Mouse (Mus musculus) E14TG2a.4 (cell line): ENCODE results near the gene E130114P18Rik.

ENCODE experiments used
- H3K27me3 ChIP-seq: 2 replicates; pipeline ENCODE4 v1.6.1; 2014; ENCODE audit warnings: low read length, control low read depth; ENCODE audit not compliant: insufficient read depth
- H3K36me3 ChIP-seq: 2 replicates; pipeline ENCODE4 v1.6.1; 2014; ENCODE audit warnings: low read length, control low read depth; ENCODE audit not compliant: insufficient read depth
- H3K4me1 ChIP-seq: replicated peaks from 2 replicates; pipeline ENCODE4 v1.6.1; 2014; ENCODE audit warnings: low read depth, low read length, control low read depth
- H3K4me3 ChIP-seq: replicated peaks from 2 replicates; pipeline ENCODE4 v1.5.1; 2014; ENCODE audit warnings: mild to moderate bottlenecking, low read length
- H3K9me3 ChIP-seq: 2 replicates; pipeline ENCODE4 v1.6.1; 2014; ENCODE audit warnings: low read length, control low read depth
- CTCF ChIP-seq: conservative IDR thresholded peaks from 2 replicates; pipeline ENCODE4 v1.5.1; 2014; ENCODE audit warnings: low read length
- NANOG ChIP-seq: IDR thresholded peaks from 2 replicates; pipeline ENCODE4 v1.6.1; 2014; ENCODE audit warnings: borderline replicate concordance, low read length, mixed read lengths
- POU5F1 ChIP-seq: IDR thresholded peaks from 2 replicates; pipeline ENCODE4 v1.6.1; 2014; ENCODE audit warnings: low read length, borderline replicate concordance

Gene E130114P18Rik

DNA sequence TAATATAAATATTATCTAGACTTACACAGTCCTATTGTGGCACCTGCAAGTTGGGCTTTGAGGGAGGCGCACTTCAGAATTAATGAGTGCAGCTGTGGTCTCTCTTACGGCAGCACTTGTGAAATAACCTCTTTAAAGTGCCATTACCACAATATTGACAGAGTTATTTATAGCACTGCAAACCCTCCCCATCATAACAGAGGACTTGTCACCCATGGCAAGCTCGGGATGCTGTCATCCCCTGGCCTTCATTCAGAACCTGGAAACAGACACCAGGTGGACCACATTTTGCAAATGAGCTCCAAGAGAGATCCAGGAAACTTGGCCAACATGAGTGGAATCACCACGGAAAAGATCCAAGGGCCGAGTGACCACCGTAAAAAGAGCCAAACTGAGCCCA lies 63.3 kb downstream of the E130114P18Rik start:
- TF ChIP-seq CTCF (no peak), NANOG (no peak), POU5F1 (no peak)
- peaks cover 5% of the 10 kb centered on the region; the same call in 1 of the 2 replicates for H3K9me3 ChIP-seq
- no peak overlapping the region for H3K4me3 ChIP-seq

DNA sequence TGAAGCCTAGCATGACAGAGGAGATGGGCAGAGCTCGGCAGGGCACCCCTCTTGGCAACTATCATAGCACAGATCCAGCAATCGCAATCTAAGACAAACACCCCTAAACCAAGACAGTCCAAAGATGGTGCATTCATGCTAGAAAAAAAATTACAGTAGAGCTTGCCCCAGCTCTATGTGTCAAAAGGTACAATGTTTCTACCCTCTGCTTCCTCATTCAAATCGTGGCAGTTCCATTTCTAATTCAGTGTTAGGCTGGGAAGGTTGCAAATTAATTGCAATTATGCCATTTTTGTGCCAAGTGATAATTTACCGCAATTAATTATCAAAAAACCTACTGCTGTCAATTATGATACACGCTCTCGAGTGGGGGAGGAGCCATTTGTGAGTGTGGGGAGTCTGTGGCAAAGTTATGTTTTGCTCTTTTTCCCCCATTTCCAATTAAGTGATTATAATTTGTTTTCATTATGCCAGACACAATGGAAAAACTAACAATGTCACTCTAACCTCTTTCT lies 63.7 kb downstream of the E130114P18Rik start:
- no peaks in the 10 kb centered on the region for H3K36me3 ChIP-seq
- no peak overlapping the region for H3K4me3 ChIP-seq
- no peaks in the 10 kb centered on the region for H3K4me1 ChIP-seq
- no peaks in the 10 kb centered on the region for H3K27me3 ChIP-seq
- H3K9me3 ChIP-seq, result peaks cover 5% of the 10 kb centered on the region; the same call in 1 of the 2 replicates
- TF ChIP-seq NANOG, result no peak
- no peak for TF ChIP-seq POU5F1
- no peak for TF ChIP-seq CTCF

More for the DNA sequence above, 63.3 kb downstream of the E130114P18Rik start:
- no peaks in the 10 kb centered on the region for H3K36me3 ChIP-seq
- no peaks in the 10 kb centered on the region for H3K4me1 ChIP-seq
- H3K27me3 ChIP-seq, result no peaks in the 10 kb centered on the region

DNA sequence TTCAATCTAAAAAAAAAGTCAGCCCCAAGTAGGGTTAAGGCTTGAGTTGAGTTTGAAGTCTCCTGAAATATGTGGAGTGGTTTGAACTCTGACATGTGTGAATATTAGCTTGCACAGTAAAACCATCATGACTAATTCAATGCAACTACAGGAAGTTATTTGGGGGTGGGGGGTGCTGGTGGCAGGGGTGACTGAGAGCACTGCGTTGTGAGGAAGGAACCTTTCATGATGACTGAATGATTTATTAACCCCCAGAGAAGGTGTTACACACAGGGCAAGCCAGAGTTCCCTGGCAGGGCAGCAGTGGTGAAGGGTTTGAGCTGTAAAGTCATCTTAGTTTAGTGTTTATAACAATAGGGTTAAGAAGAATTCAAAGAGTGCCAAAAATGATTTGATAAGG lies 65.3 kb downstream of the E130114P18Rik start:
- H3K36me3 ChIP-seq, result no peaks in the 10 kb centered on the region
- H3K4me3 ChIP-seq, result no peak overlapping the region
- no peaks in the 10 kb centered on the region for H3K4me1 ChIP-seq
- no peaks in the 10 kb centered on the region for H3K27me3 ChIP-seq
- peaks cover 5% of the 10 kb centered on the region; the same call in 1 of the 2 replicates for H3K9me3 ChIP-seq
- TF ChIP-seq POU5F1, result no peak
- no peak for TF ChIP-seq NANOG
- no peak for TF ChIP-seq CTCF

DNA sequence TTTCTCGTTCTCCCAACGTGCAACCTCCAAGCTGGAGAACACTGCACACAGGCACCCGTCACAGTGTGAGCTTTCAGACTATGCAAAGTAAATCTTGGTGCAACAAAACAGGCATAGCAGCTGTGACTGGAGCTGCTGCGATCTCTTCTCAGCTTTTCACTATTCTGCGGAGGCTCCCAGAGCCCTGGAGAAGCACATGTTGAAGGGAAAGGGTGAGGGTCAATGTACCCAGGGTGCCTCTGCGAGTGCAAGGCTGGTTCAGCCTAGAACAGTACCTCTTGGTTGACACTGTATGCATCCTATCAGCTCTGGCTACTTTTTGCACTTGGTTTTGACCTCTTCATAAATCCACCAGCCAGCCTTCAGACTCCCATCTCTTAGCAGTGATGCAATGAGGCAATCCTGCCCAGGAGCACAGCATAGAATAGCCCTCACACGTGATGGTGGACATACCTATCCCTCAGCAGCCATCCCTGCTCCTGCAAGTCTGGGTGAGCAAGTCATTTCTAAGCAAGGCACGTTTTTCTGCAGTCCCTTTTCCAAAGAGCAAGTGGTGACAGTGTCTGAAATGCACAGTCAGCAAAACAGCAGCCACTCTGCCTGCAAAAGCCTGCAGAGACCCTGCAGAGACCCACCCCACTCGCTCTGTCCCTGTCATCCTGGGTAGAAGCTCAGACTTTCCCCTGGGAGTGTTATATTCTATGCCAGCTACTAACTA lies 67.7 kb downstream of the E130114P18Rik start:
- H3K4me3 ChIP-seq, result no peak overlapping the region
- H3K27me3 ChIP-seq, result no peaks in the 10 kb centered on the region
- no peaks in the 10 kb centered on the region for H3K4me1 ChIP-seq
- no peaks in the 10 kb centered on the region for H3K36me3 ChIP-seq
- TF ChIP-seq POU5F1, result no peak
- peaks cover 5% of the 10 kb centered on the region; the same call in 1 of the 2 replicates for H3K9me3 ChIP-seq

DNA sequence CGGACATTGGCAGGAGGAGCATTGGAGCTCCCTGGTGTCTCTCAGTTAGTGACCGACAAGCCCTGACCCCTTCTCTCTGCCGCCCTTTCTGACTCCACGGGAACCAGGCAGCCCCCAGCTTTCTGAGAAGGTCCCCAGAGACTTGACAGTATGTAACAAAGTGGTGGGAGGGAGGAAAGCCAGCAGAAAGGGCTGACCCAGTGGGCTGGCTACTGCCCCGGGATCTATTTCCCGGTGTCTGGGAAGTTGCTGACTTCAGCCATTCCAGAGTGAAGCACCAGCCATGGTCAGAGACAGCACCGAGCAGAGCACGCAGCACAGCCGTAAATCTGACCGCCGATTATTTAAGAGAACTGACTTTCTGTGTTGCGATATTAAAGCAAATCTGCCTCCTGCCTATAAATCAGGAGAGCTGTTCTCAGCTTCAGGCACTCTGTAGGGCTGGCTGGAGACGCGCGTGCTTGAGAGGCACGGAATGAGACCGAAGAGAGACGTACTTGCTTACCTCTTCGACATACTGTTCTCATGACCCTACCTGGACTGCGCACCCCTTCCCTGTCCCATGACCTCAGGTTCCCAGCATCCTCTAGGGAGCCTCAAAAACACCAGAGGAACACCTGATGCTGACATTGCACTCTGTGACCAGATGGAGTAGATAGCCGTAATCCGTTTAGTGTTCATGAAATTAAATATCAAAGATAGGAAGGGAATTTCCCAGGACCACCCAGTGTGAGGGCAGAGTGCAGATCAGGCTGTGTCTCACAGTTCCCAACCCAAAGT lies 70.3 kb downstream of the E130114P18Rik start:
- Histone ChIP-seq H3K36me3 (no peaks in the 10 kb centered on the region), H3K27me3 (no peaks in the 10 kb centered on the region)

DNA sequence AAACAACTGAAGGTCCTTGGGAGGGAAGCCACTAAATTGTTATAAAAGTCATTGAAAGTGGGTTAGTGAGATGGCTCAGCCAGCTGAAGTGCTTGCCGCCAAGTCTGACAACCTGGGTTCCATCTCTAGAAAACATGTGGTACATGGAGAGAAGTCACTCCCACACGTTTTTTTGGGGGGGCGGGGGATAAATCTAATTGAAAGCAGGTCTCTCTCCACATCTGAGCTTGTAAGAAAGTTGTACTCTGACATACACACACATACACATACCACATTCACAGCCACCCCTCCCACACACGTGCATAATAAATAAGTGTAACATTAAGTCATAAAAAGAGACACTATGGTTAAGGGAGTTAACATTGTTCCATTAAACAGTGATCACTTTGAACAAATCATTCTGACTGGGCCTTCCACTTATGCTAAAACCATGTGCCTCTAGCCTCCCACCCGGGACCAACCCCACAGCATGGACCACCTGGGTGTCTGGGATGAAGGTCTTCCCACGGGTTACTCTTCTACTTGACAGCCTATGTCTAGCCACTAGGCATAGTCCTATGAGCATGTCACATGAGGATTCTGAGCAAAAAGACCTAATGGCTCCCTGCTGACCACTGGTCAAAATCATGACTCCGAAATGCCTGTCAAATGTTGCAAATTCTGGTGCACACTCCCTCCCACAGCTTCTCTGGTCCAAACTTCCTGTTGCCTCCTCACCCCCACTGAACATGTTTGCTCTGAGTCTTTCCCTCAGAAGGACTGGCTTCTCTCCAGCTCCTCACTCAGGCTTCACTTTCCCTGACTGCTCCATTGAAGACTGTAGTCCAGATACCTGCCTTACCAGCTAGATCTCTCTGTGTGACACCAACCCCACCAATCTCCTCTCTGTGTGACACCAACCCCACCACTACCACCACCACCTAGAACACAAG lies 80.9 kb downstream of the E130114P18Rik start:
- no peaks in the 10 kb centered on the region for H3K36me3 ChIP-seq
- no peaks in the 10 kb centered on the region for H3K9me3 ChIP-seq
- H3K4me1 ChIP-seq, result no peaks in the 10 kb centered on the region
- no peaks in the 10 kb centered on the region for H3K27me3 ChIP-seq
- no peak overlapping the region for H3K4me3 ChIP-seq
- no peak for TF ChIP-seq POU5F1
- TF ChIP-seq NANOG, result no peak
- TF ChIP-seq CTCF, result no peak

More for the DNA sequence above, 70.3 kb downstream of the E130114P18Rik start:
- H3K4me1 ChIP-seq, result no peaks in the 10 kb centered on the region
- H3K4me3 ChIP-seq, result no peak overlapping the region
- peaks cover 5% of the 10 kb centered on the region; the same call in 1 of the 2 replicates for H3K9me3 ChIP-seq
- TF ChIP-seq POU5F1 (no peak), NANOG (no peak), CTCF (no peak)

DNA sequence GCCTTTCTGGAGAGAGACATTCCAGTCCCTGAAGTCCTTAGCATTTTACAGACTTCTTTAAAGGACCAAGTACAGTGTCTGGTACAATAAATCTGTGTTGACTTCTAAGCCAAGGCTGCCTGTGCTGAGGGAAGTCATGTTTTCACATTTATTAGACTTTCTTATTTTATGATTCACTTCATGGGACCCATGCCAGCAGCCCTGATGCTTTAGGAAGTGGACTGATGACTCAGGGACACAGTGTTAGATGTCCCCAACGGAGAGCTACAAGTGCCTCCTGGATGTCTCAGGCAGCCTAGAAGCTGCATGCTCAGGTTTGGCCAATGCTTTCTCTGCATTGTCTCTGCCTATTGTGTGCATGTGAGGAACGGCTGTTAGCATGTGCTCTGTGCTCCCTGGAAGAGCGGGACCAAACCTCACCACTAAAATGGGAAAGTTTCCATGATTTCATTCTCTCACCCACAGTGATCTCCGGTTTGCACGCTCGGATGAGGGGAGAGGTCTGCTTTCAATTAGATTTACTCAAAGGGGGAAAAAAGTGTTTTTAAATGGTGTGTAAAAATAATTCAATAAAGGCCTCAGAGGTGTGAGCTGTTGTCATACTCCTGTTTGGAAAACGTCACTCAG lies 82.4 kb downstream of the E130114P18Rik start:
- Histone ChIP-seq H3K9me3 (no peaks in the 10 kb centered on the region), H3K36me3 (no peaks in the 10 kb centered on the region), H3K4me1 (no peaks in the 10 kb centered on the region), H3K27me3 (no peaks in the 10 kb centered on the region), H3K4me3 (no peak overlapping the region)
- TF ChIP-seq CTCF, result no peak
- no peak for TF ChIP-seq NANOG
- no peak for TF ChIP-seq POU5F1

DNA sequence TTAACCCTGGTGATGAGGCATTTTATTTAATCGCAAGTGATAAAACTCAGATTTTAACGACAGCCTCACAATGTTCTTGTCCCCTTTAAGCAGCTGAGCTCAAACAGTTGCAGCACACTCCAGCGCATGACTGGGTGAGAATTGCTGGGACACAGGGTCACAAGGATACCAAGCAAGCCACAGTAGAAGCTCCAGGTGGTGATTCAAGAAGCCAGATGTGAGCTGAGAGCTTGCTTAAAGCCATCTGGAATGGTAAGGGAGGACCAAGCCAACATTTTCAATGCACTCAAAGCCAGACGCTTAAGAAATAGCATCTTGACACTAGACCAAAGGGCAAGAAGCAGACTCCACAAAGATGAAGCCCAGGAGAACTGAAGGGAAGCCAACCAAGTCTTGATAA lies 83.9 kb downstream of the E130114P18Rik start:
- Histone ChIP-seq H3K36me3 (no peaks in the 10 kb centered on the region), H3K9me3 (no peaks in the 10 kb centered on the region), H3K27me3 (no peaks in the 10 kb centered on the region), H3K4me3 (no peak overlapping the region), H3K4me1 (no peaks in the 10 kb centered on the region)
- TF ChIP-seq NANOG (no peak), CTCF (no peak), POU5F1 (no peak)
